Mouse (Mus musculus) T-cell, adult 2 months (primary cell): ENCODE measurements around the gene Olfr1058.
"Not testable (repeated sequence)": the region's sequence is repeated elsewhere in the genome, so short reads cannot be mapped to it uniquely, and the experiment has no call there.

Experiments used
- DNase-seq: peaks from one replicate; pipeline ENCODE4 v3.0.0; 2022; ENCODE audit warnings: low spot score

The Olfr1058 gene

GRCm38 (mm10) chr2:86388461-86388860 lies at the start of gene Olfr1058:
TSS of gene Olfr1058 (minus strand) at chr2:86388561.
- not testable (repeated sequence) for DNase-seq

- DNase-seq: not testable (repeated sequence)
Observed at GRCm38 (mm10) chr2:86428511-86428910, 40.1 kb upstream of the Olfr1058 start.

GRCm38 (mm10) chr2:86426649-86427048 lies 38.3 kb upstream of the Olfr1058 start, which contains the start of gene Olfr1062:
TSS of gene Olfr1062 (minus strand) at chr2:86426749.
- DNase-seq: not testable (repeated sequence)

- DNase-seq: no peak
Observed at GRCm38 (mm10) chr2:86413950-86414349, 25.6 kb upstream of the Olfr1058 start, which contains the start of gene Olfr1061. TSS of gene Olfr1061 (minus strand) at chr2:86414050.

GRCm38 (mm10) chr2:86395114-86395513 lies 6.8 kb upstream of the Olfr1058 start:
- DNase-seq: no peak

- no peak for DNase-seq
Observed at GRCm38 (mm10) chr2:86378293-86378692, 10.1 kb downstream of the Olfr1058 start, which contains the start of gene Olfr1057. TSS of gene Olfr1057 (minus strand) at chr2:86378393.

GRCm38 (mm10) chr2:86366342-86366741 lies 22.0 kb downstream of the Olfr1058 start:
- DNase-seq: not testable (repeated sequence)

- no peak for DNase-seq
Observed at GRCm38 (mm10) chr2:86362369-86362768, 26.0 kb downstream of the Olfr1058 start, which contains the start of gene Olfr1056. TSS of gene Olfr1056 (minus strand) at chr2:86362469.

- not testable (repeated sequence) for DNase-seq
Observed at GRCm38 (mm10) chr2:86351751-86352150, 36.6 kb downstream of the Olfr1058 start.

GRCm38 (mm10) chr2:86350184-86350583 lies 38.2 kb downstream of the Olfr1058 start, which contains the start of gene Olfr1055:
TSS of gene Olfr1055 (minus strand) at chr2:86350284.
- DNase-seq: no peak

- no peak for DNase-seq
Observed at GRCm38 (mm10) chr2:86335333-86335732, 53.0 kb downstream of the Olfr1058 start, which contains the start of gene Olfr1054. TSS of gene Olfr1054 (minus strand) at chr2:86335433.
